Mouse (Mus musculus): Measurements from ENCODE around the gene Lrch2. TPM values are rescaled to one million over a fixed set of nuclear protein-coding genes. Genes with fewer than 3 reads are reported as not detected.
"Not testable (repeated sequence)": the region's sequence is repeated elsewhere in the genome, so short reads cannot be mapped to it uniquely, and the experiment has no call there.

The Lrch2 gene
- polyA plus RNA-seq (2015; fragmentation: Nextera tagmentation; extraction: Ambion mirVana), result 0.28 TPM in 2 replicates

- Histone ChIP-seq H3K9me3 (replicated peaks) (no peaks in the 10 kb centered on the region), H3K4me1 (replicated peaks) (no peaks in the 10 kb centered on the region), H3K36me3 (no peaks in the 10 kb centered on the region), H3K27me3 (peaks cover 6% of the 10 kb centered on the region; the same call in 1 of the 2 replicates), H3K4me3 (replicated peaks) (peak within 1 kb of the TSS; percentile 36), H3K27ac (no peak within 1 kb of the TSS), H3K4me2 (peak within 1 kb of the TSS; percentile 40), H3K9ac (no peak within 1 kb of the TSS)
- ATAC-seq (ENCODE audit: low read depth) (no peak), DNase-seq (no peak)
- 14% methylated on average over 31 of the region's 50 CpGs for WGBS (ENCODE audit: insufficient replicate concordance)
These were observed at the start of gene Lrch2 for GRCm38 (mm10) chrX:147553421-147554201. TSS of gene Lrch2 (minus strand) at chrX:147554081.

DNA sequence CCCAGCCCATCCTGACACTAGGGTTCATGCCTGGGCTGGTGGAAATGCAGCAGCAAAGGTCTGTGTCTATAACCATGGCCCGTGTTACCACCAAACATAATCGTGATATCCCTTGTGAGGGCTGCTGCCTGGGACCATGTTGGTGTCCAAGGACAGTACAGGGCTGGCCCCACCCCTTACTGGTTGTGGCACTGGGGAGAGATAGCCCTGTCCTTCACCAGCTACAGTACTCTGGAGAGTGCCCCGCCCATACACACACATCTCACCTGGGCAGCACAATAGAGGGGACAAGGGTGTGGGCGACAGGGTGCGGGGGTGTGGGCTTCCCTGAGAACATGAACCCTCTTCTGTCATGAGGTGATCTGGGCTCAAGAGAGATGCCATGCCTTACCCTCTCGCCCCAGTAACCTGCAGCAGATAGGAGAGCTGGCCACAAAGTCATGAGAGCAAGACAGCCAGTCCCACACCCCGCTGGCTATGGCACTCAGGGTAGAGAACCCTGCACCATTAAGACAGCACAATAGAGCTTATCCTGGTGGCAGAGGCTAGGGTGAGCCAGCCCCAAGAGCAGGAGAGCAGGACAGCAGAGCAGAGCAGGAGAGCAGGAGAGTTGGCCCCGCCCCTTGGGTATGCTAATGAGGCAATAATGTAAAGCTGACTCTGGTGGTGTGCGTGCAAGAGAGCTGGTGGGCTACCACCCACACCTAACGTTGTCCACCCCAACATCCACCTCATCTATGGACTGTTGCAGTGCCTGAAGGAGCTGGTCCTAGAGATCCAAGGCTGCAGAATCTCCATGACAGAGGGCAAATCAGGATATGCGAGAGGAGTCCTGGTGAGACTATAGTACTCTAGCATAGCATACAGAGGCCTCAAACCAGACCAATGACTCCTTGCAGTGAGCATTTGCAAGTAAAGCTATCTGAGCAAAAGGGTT is 12.7 kb downstream of the Lrch2 start:
- 53% methylated on average over 11 of the region's 11 CpGs for WGBS (ENCODE audit: insufficient replicate concordance)
- no peak overlapping the region for H3K4me3 ChIP-seq (replicated peaks)
- no peaks in the 10 kb centered on the region for H3K9me3 ChIP-seq (replicated peaks)
- no peak overlapping the region for H3K27ac ChIP-seq
- no peaks in the 10 kb centered on the region for H3K36me3 ChIP-seq
- no peak for DNase-seq
- no peak overlapping the region for H3K9ac ChIP-seq
- no peaks in the 10 kb centered on the region for H3K4me1 ChIP-seq (replicated peaks)
- no peak for ATAC-seq (ENCODE audit: low read depth)
- H3K27me3 ChIP-seq, result no peaks in the 10 kb centered on the region
- H3K4me2 ChIP-seq, result no peak overlapping the region

DNA sequence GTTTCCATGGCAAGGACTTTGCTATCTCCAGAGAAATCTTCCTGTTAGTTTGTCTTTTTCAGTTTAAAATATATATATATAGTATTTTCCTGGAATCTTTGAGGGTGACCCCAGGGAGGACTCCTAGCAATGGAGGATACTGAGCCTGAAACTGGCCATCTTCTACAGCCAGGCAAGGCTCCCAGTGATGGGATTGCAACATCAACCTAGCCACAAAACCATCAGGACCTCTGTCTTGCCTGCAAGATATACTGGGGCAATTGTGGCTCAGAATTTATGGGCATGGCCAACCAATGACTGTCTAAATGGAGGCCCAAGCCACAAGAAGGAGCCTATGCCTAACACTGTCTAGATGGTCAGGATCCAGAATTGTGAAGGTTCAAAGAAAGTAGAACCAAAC is 15.5 kb downstream of the Lrch2 start:
- H3K27ac ChIP-seq, result no peak overlapping the region
- no peak overlapping the region for H3K9ac ChIP-seq
- no peaks in the 10 kb centered on the region for H3K4me1 ChIP-seq (replicated peaks)
- ATAC-seq (ENCODE audit: low read depth), result no peak
- no peak overlapping the region for H3K4me3 ChIP-seq (replicated peaks)
- no peaks in the 10 kb centered on the region for H3K36me3 ChIP-seq
- no peak overlapping the region for H3K4me2 ChIP-seq
- no peak for DNase-seq
- no peaks in the 10 kb centered on the region for H3K27me3 ChIP-seq
- no peaks in the 10 kb centered on the region for H3K9me3 ChIP-seq (replicated peaks)

DNA sequence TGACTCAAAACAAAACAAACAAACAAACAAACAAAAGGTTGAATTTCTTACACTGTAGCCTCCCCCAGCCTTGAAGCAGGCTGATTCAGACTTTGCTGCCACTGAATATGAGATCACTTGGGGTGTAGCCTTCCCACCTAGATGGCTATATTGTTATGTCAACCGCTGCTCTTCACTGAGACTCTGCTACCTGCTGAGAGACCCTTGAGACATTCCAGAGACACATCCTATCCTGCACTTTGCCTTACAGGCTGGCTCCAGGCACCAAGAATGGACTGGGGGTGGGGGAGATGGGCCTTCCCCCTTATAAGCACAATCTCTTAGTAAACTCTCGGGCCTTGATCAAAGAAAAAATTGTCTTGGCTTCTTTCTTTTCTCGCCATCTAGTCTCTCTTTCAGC is 16.8 kb downstream of the Lrch2 start:
- H3K9ac ChIP-seq; H3K27me3 ChIP-seq; H3K36me3 ChIP-seq; DNase-seq; H3K9me3 ChIP-seq (replicated peaks); H3K4me3 ChIP-seq (replicated peaks); H3K4me2 ChIP-seq; H3K27ac ChIP-seq; ATAC-seq (ENCODE audit: low read depth); H3K4me1 ChIP-seq (replicated peaks): not testable (repeated sequence)
- 62% methylated on average over 3 of the region's 3 CpGs for WGBS (ENCODE audit: insufficient replicate concordance)

- Histone ChIP-seq H3K9me3 (replicated peaks) (no peaks in the 10 kb centered on the region), H3K4me3 (replicated peaks) (no peak overlapping the region), H3K36me3 (no peaks in the 10 kb centered on the region), H3K27ac (no peak overlapping the region), H3K9ac (no peak overlapping the region), H3K27me3 (no peaks in the 10 kb centered on the region), H3K4me1 (replicated peaks) (no peaks in the 10 kb centered on the region), H3K4me2 (no peak overlapping the region)
- no peak for ATAC-seq (ENCODE audit: low read depth)
- DNase-seq, result no peak
- 61% methylated on average over 2 of the region's 2 CpGs for WGBS (ENCODE audit: insufficient replicate concordance)
These were observed 18.3 kb downstream of the Lrch2 start for GRCm38 (mm10) chrX:147535616-147536015.

DNA sequence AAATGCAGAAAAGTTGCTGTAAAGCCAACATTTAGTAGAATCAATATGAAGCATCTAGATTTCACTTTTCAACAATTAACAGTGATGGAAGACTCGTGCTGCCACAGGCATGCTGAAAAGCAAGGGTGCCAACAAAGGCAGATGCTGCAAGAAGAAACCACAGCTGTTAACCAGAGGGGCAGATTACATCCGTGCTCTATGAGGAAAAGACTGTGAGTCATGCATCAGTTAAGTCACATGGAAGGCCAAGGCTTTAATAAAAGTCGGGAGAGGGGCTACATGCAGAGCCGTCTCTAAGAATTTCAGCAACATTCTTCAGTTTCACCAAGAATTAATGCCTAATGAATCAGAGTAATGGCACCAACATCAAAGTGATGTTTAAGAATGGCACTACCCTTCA is 22.2 kb downstream of the Lrch2 start:
- 51% methylated on average over 4 of the region's 4 CpGs for WGBS (ENCODE audit: insufficient replicate concordance)
- no peak overlapping the region for H3K9ac ChIP-seq
- ATAC-seq (ENCODE audit: low read depth) (no peak), DNase-seq (no peak)
- H3K4me3 ChIP-seq (replicated peaks), result no peak overlapping the region
- H3K27me3 ChIP-seq, result no peaks in the 10 kb centered on the region
- no peaks in the 10 kb centered on the region for H3K9me3 ChIP-seq (replicated peaks)
- no peaks in the 10 kb centered on the region for H3K4me1 ChIP-seq (replicated peaks)
- H3K4me2 ChIP-seq, result no peak overlapping the region
- no peaks in the 10 kb centered on the region for H3K36me3 ChIP-seq
- no peak overlapping the region for H3K27ac ChIP-seq

DNA sequence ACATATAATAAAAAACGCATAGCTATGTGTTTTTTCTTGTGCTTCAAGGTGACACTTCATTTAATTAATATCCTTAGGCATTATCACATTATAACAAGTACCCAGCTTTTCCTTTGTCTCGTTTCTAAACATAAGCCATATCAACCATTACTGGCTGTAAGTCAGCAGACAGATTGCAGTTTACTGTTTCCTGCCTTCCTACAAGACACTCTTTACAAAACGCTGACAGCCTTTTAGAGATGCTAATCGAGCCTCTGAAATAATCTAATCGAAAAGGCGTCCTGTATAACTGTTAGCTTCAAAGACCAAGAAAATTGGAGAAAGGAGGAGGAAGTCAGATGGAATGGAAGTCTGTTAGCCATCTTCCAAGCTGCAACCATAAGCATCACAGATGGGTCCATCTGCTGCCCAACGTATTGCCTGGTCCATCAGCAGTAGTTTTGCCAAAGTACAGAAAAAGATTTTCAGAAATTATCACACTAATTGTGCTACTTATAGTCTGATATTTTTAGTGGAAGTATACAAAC is 26.2 kb downstream of the Lrch2 start:
- Histone ChIP-seq H3K36me3 (no peaks in the 10 kb centered on the region), H3K9me3 (replicated peaks) (no peaks in the 10 kb centered on the region), H3K27me3 (no peaks in the 10 kb centered on the region), H3K9ac (no peak overlapping the region), H3K4me1 (replicated peaks) (no peaks in the 10 kb centered on the region), H3K4me2 (no peak overlapping the region), H3K4me3 (replicated peaks) (no peak overlapping the region), H3K27ac (no peak overlapping the region)
- no peak for DNase-seq
- 49% methylated on average over 7 of the region's 7 CpGs for WGBS (ENCODE audit: insufficient replicate concordance)
- ATAC-seq (ENCODE audit: low read depth), result no peak

GRCm38 (mm10) chrX:147489551-147489950 is 64.3 kb downstream of the Lrch2 start:
- Histone ChIP-seq H3K4me3 (replicated peaks) (no peak overlapping the region), H3K4me2 (no peak overlapping the region), H3K9ac (no peak overlapping the region), H3K27me3 (no peaks in the 10 kb centered on the region), H3K36me3 (no peaks in the 10 kb centered on the region), H3K9me3 (replicated peaks) (no peaks in the 10 kb centered on the region), H3K27ac (no peak overlapping the region), H3K4me1 (replicated peaks) (no peaks in the 10 kb centered on the region)
- no peak for DNase-seq
- WGBS (ENCODE audit: insufficient replicate concordance), result 68% methylated on average over 2 of the region's 2 CpGs
- ATAC-seq (ENCODE audit: low read depth), result no peak

DNA sequence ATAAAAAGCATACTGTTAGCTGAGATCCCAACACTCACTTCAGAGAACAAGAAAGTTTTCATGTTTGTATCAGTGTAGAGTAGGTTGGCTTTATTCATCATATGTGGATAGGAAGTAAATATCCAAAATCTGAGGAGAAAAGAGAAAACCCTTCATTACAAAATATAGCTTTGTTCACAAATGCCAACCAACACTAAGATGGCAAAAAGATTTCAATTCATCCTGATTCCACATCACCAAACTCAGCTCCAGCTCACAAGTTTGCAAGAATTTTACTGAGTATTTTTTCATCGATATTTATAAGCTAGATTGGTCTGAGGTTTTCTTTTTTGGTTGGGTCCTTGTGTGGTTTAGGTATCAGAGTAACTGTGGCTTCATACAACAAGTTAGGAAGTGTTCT is 100.3 kb downstream of the Lrch2 start, which contains the start of gene Vmn1r239-ps:
Vmn1r239-ps (minus strand) TSS at position 101 of the 400 bp plus-strand sequence.
- ATAC-seq (ENCODE audit: low read depth); H3K4me2 ChIP-seq; H3K27ac ChIP-seq; H3K4me3 ChIP-seq (replicated peaks); H3K4me1 ChIP-seq (replicated peaks); H3K9ac ChIP-seq; DNase-seq; H3K9me3 ChIP-seq (replicated peaks); H3K27me3 ChIP-seq; H3K36me3 ChIP-seq: not testable (repeated sequence)
- 53% methylated on average over 1 of the region's 1 CpGs for WGBS (ENCODE audit: insufficient replicate concordance)

DNA sequence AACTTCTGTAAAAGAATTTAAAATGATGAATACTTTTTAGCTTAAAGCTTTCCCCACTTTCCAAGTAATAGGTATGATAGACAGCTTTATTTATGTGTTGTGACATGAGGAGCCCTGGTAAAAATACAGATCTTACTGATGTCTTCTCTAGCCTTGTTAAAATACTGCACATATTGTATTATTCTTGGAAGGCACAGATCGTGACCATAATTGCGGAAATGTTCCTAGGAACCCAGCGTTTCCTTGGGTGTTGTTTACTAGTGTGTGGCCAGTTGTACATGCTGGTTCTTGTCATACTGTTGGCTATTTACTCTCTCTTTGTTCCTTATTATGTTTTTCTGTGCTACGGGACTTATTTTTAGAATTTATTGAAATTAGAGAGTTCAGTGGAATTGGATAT is 110.5 kb downstream of the Lrch2 start:
- 77% methylated on average over 4 of the region's 4 CpGs for WGBS (ENCODE audit: insufficient replicate concordance)
- no peaks in the 10 kb centered on the region for H3K27me3 ChIP-seq

GRCm38 (mm10) chrX:147435400-147435799 is 118.5 kb downstream of the Lrch2 start:
- 62% methylated on average over 2 of the region's 2 CpGs for WGBS (ENCODE audit: insufficient replicate concordance)
- Histone ChIP-seq H3K27me3 (no peaks in the 10 kb centered on the region), H3K4me3 (replicated peaks) (no peak overlapping the region), H3K9me3 (replicated peaks) (no peaks in the 10 kb centered on the region), H3K4me2 (no peak overlapping the region), H3K9ac (no peak overlapping the region), H3K27ac (no peak overlapping the region), H3K36me3 (no peaks in the 10 kb centered on the region), H3K4me1 (replicated peaks) (no peaks in the 10 kb centered on the region)
- DNase-seq, result no peak
- ATAC-seq (ENCODE audit: low read depth), result no peak

More for the DNA sequence above, 110.5 kb downstream of the Lrch2 start:
- Histone ChIP-seq H3K9me3 (replicated peaks) (no peaks in the 10 kb centered on the region), H3K4me1 (replicated peaks) (no peaks in the 10 kb centered on the region), H3K9ac (no peak overlapping the region), H3K36me3 (no peaks in the 10 kb centered on the region), H3K4me2 (no peak overlapping the region), H3K27ac (no peak overlapping the region), H3K4me3 (replicated peaks) (no peak overlapping the region)
- no peak for ATAC-seq (ENCODE audit: low read depth)
- DNase-seq, result no peak
